Mouse (Mus musculus) ovary, postnatal 14 days (tissue): ENCODE measurements around the gene Slu7.

Experiments
- DNase-seq: peaks from one replicate; pipeline ENCODE4 v3.0.0; 2022; ENCODE audit warnings: low spot score

The Slu7 gene

DNA sequence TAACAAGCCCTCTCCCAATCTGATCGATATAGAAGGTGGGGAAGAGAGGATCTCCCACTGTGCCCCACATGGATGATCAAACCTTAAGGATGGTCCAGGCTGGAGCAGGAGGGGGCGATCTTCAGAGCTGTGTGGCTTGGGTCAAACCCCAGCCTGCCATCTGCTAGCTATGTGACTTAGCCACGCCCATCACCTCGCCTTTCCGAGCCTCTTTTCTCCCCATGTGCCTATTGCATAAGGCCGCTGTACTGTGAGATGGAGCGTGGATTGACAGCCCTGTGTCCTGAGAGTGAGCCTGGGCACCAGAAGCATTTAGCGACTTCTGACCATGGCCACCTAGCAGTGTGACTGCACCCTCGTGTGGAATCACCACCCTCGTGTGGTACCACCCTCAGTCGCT is 51.1 kb downstream of the Slu7 start:
- DNase-seq = no peak

- DNase-seq = no peak
Observed at GRCm38 (mm10) chr11:43485855-43486254, 52.3 kb downstream of the Slu7 start.

GRCm38 (mm10) chr11:43492663-43493062 is 59.1 kb downstream of the Slu7 start:
- DNase-seq = peak; percentile 77

DNA sequence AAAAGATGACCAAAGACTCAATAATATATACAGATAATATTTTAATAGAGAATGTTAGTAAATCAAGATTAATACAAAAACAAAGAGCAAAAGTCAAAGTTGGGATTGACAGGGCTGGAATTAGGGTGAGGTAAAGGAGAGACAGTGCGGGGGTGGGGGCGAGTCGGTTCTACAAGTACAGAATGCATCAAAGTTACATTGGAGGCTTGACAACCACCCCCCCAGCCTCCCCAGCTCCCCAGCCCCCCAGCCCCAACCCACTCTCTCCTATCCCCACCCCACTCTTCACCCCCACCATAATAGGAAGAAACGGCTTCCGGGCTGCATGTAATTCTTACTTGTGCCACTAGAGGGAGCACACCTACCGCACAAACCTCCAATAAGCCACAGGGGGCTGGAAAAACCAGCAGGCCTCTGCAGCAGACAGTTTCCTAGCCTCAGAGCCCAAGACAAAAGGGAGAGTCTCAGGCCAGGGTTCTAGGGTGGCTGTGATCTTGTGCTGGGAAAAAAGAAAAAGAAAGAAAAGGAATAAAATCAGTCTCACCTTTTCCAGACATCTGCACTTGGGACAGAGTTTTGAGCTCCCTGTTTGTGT is 60.4 kb downstream of the Slu7 start:
- DNase-seq = peak; percentile 66

- DNase-seq = no peak
Observed at GRCm38 (mm10) chr11:43495037-43495436, 61.5 kb downstream of the Slu7 start.

DNA sequence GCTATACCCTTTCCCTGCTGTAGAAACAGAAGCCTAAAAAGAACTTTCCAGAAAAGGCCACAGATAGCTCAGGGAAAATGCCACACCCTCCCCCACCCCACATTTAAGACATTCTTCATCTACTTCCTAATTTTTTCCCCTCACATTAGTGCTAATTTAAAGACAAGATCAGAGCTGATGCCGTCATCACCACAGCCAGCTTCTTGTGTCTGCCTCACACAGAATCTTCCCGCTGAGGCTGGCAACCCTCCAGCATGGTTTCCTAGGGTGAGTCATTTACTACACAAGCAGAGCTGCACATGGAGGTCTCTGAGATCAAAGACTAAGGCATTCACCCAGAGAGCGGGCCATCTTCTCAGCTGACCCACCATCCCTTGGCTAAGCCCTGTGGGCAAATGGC is 62.0 kb downstream of the Slu7 start:
- DNase-seq = peak; percentile 28
